Mouse (Mus musculus): Measurements from ENCODE around the gene Mapkapk2. TPM values are rescaled to one million over a fixed set of nuclear protein-coding genes. Genes with fewer than 3 reads are reported as not detected.

The Mapkapk2 gene
- polyA plus RNA-seq, 1 experiment, result 120 TPM

- DNase-seq, result no peak
- Histone ChIP-seq H3K4me3 (replicated peaks; ENCODE audit: extremely low read depth, low read depth, low read length) (no peak overlapping the region), H3K4me1 (ENCODE audit: control insufficient read depth, insufficient read depth, low read length) (peaks cover 2% of the 10 kb centered on the region; the same call in 1 of the 2 replicates)
- TF ChIP-seq POLR2A (IDR thresholded peaks at IDR 0.05; ENCODE audit: borderline replicate concordance, extremely low read depth, low read depth, low read length) (no peak), CTCF (IDR thresholded peaks at IDR 0.05; ENCODE audit: insufficient read depth, low read length) (no peak)
- WGBS, result 67% methylated on average over 10 of the region's 10 CpGs
Measured at GRCm38 (mm10) chr1:131135960-131136629, 38.5 kb upstream of the Mapkapk2 start.

- 43% methylated on average over 8 of the region's 8 CpGs for WGBS
- Histone ChIP-seq H3K4me1 (ENCODE audit: control insufficient read depth, insufficient read depth, low read length) (peaks cover 2% of the 10 kb centered on the region; the same call in 1 of the 2 replicates), H3K4me3 (replicated peaks; ENCODE audit: extremely low read depth, low read depth, low read length) (no peak overlapping the region)
- no peak for DNase-seq
- TF ChIP-seq CTCF (IDR thresholded peaks at IDR 0.05; ENCODE audit: insufficient read depth, low read length) (no peak), POLR2A (IDR thresholded peaks at IDR 0.05; ENCODE audit: borderline replicate concordance, extremely low read depth, low read depth, low read length) (no peak)
Measured at GRCm38 (mm10) chr1:131134942-131135522, 37.4 kb upstream of the Mapkapk2 start.

GRCm38 (mm10) chr1:131134231-131134630 lies 36.6 kb upstream of the Mapkapk2 start:
- WGBS, result 72% methylated on average over 6 of the region's 6 CpGs
- DNase-seq, result no peak
- TF ChIP-seq POLR2A (IDR thresholded peaks at IDR 0.05; ENCODE audit: borderline replicate concordance, extremely low read depth, low read depth, low read length) (no peak), CTCF (IDR thresholded peaks at IDR 0.05; ENCODE audit: insufficient read depth, low read length) (no peak)
- peaks cover 2% of the 10 kb centered on the region; the same call in 1 of the 2 replicates for H3K4me1 ChIP-seq (ENCODE audit: control insufficient read depth, insufficient read depth, low read length)
- no peak overlapping the region for H3K4me3 ChIP-seq (replicated peaks; ENCODE audit: extremely low read depth, low read depth, low read length)

GRCm38 (mm10) chr1:131125987-131126744 lies 28.5 kb upstream of the Mapkapk2 start:
- H3K4me1 ChIP-seq (ENCODE audit: control insufficient read depth, insufficient read depth, low read length), result no peaks in the 10 kb centered on the region
- no peak for TF ChIP-seq CTCF (IDR thresholded peaks at IDR 0.05; ENCODE audit: insufficient read depth, low read length)
- TF ChIP-seq POLR2A (IDR thresholded peaks at IDR 0.05; ENCODE audit: borderline replicate concordance, extremely low read depth, low read depth, low read length), result no peak
- no peak for DNase-seq
- 39% methylated on average over 11 of the region's 11 CpGs for WGBS
- H3K4me3 ChIP-seq (replicated peaks; ENCODE audit: extremely low read depth, low read depth, low read length), result no peak overlapping the region

GRCm38 (mm10) chr1:131123522-131124265 lies 26.1 kb upstream of the Mapkapk2 start:
- DNase-seq, result no peak
- Histone ChIP-seq H3K4me3 (replicated peaks; ENCODE audit: extremely low read depth, low read depth, low read length) (no peak overlapping the region), H3K4me1 (ENCODE audit: control insufficient read depth, insufficient read depth, low read length) (no peaks in the 10 kb centered on the region)
- 62% methylated on average over 10 of the region's 10 CpGs for WGBS
- TF ChIP-seq POLR2A (IDR thresholded peaks at IDR 0.05; ENCODE audit: borderline replicate concordance, extremely low read depth, low read depth, low read length) (no peak), CTCF (IDR thresholded peaks at IDR 0.05; ENCODE audit: insufficient read depth, low read length) (no peak)

- Histone ChIP-seq H3K4me1 (ENCODE audit: control insufficient read depth, insufficient read depth, low read length) (no peaks in the 10 kb centered on the region), H3K4me3 (replicated peaks; ENCODE audit: extremely low read depth, low read depth, low read length) (no peak overlapping the region)
- 46% methylated on average over 3 of the region's 3 CpGs for WGBS
- TF ChIP-seq POLR2A (IDR thresholded peaks at IDR 0.05; ENCODE audit: borderline replicate concordance, extremely low read depth, low read depth, low read length), result no peak
- peak; percentile 29; the same call in 1 of the 2 replicates for TF ChIP-seq CTCF (IDR thresholded peaks at IDR 0.05; ENCODE audit: insufficient read depth, low read length)
- no peak for DNase-seq
Measured at GRCm38 (mm10) chr1:131121987-131122386, 24.4 kb upstream of the Mapkapk2 start.

GRCm38 (mm10) chr1:131119026-131119425 lies 21.4 kb upstream of the Mapkapk2 start:
- TF ChIP-seq POLR2A (IDR thresholded peaks at IDR 0.05; ENCODE audit: borderline replicate concordance, extremely low read depth, low read depth, low read length) (no peak), CTCF (IDR thresholded peaks at IDR 0.05; ENCODE audit: insufficient read depth, low read length) (peak; percentile 53)
- WGBS, result 48% methylated on average over 2 of the region's 2 CpGs
- no peak overlapping the region for H3K4me3 ChIP-seq (replicated peaks; ENCODE audit: extremely low read depth, low read depth, low read length)
- peak; percentile 33 for DNase-seq
- H3K4me1 ChIP-seq (ENCODE audit: control insufficient read depth, insufficient read depth, low read length), result no peaks in the 10 kb centered on the region

- no peak for DNase-seq
- TF ChIP-seq POLR2A (IDR thresholded peaks at IDR 0.05; ENCODE audit: borderline replicate concordance, extremely low read depth, low read depth, low read length) (no peak), CTCF (IDR thresholded peaks at IDR 0.05; ENCODE audit: insufficient read depth, low read length) (no peak)
- 49% methylated on average over 10 of the region's 10 CpGs for WGBS
- no peaks in the 10 kb centered on the region for H3K4me1 ChIP-seq (ENCODE audit: control insufficient read depth, insufficient read depth, low read length)
- no peak overlapping the region for H3K4me3 ChIP-seq (replicated peaks; ENCODE audit: extremely low read depth, low read depth, low read length)
Measured at GRCm38 (mm10) chr1:131118530-131118929, 20.9 kb upstream of the Mapkapk2 start.

GRCm38 (mm10) chr1:131116430-131117011 lies 18.9 kb upstream of the Mapkapk2 start:
- Histone ChIP-seq H3K4me3 (replicated peaks; ENCODE audit: extremely low read depth, low read depth, low read length) (no peak overlapping the region), H3K4me1 (ENCODE audit: control insufficient read depth, insufficient read depth, low read length) (no peaks in the 10 kb centered on the region)
- DNase-seq, result no peak
- TF ChIP-seq CTCF (IDR thresholded peaks at IDR 0.05; ENCODE audit: insufficient read depth, low read length) (no peak), POLR2A (IDR thresholded peaks at IDR 0.05; ENCODE audit: borderline replicate concordance, extremely low read depth, low read depth, low read length) (no peak)
- 50% methylated on average over 13 of the region's 13 CpGs for WGBS
